Mouse (Mus musculus) liver, adult 2 months (tissue): ENCODE results near the gene D7Ertd443e.

Source experiments
- CTCF ChIP-seq: fragments of 200-500 bp; IDR thresholded peaks from 2 replicates; pipeline ENCODE4 v1.5.1; 2011; ENCODE audit warnings: low read depth, low read length, control low read depth
- POLR2A ChIP-seq: fragments of 200-500 bp; IDR thresholded peaks from 2 replicates; pipeline ENCODE4 v1.6.1; 2011; ENCODE audit warnings: low read length, control low read depth; ENCODE audit not compliant: insufficient read depth; ENCODE audit errors: extremely low read depth

- TF ChIP-seq CTCF, result no peak
- TF ChIP-seq POLR2A, result no peak
Observed at GRCm38 (mm10) chr7:134227773-134228455, 157.5 kb downstream of the D7Ertd443e start.
